Mouse (Mus musculus) subcutaneous adipose tissue, adult 2 months (tissue): ENCODE measurements around the gene Olfr1293-ps. TPM values are rescaled to one million over a fixed set of nuclear protein-coding genes. Genes with fewer than 3 reads are reported as not detected.

Source experiments
- polyA plus RNA-seq: library from polyadenylated mRNA; depleted of rRNA; stranded (reverse); fragments of >200 nt; gene quantifications from 2 replicates; pipeline ENCODE4 v1.2.3, GENCODE M21; 2012; ENCODE audit warnings: low replicate concordance; rRNA removed

Olfr1293-ps gene
- polyA plus RNA-seq = not detected in 2 replicates

GRCm38 (mm10) chr2:111524903-111525302, at the start of gene Olfr1293-ps:
Gene Olfr1293-ps, plus strand, starts transcription at chr2:111525203.

GRCm38 (mm10) chr2:111480519-111480918, 44.5 kb upstream of the Olfr1293-ps start, which contains the start of gene Olfr1289:
Gene Olfr1289, plus strand, starts transcription at chr2:111480819.

GRCm38 (mm10) chr2:111493729-111494128, 31.3 kb upstream of the Olfr1293-ps start, which contains the start of gene Olfr1290:
Gene Olfr1290, minus strand, starts transcription at chr2:111493829.

GRCm38 (mm10) chr2:111496880-111497279, 28.1 kb upstream of the Olfr1293-ps start, which contains the start of gene Olfr1291-ps1:
Gene Olfr1291-ps1, plus strand, starts transcription at chr2:111497180.

GRCm38 (mm10) chr2:111540191-111540590, 15.2 kb downstream of the Olfr1293-ps start, which contains the start of gene Olfr1294:
Gene Olfr1294, minus strand, starts transcription at chr2:111540291.

GRCm38 (mm10) chr2:111569581-111569980, 44.6 kb downstream of the Olfr1293-ps start, which contains the start of gene Olfr1295:
Gene Olfr1295, minus strand, starts transcription at chr2:111569681.

Other genes starting within 250 kb of the Olfr1293-ps start
- not detected in 2 replicates for gene Olfr1278, start 235.1 kb upstream of the Olfr1293-ps start, polyA plus RNA-seq
- not detected in 2 replicates for gene Olfr1279, start 224.6 kb upstream of the Olfr1293-ps start, polyA plus RNA-seq
- not detected in 2 replicates for gene Olfr1280, start 211.2 kb upstream of the Olfr1293-ps start, polyA plus RNA-seq
- not detected in 2 replicates for gene Olfr1281, start 198.7 kb upstream of the Olfr1293-ps start, polyA plus RNA-seq
- not detected in 2 replicates for gene Olfr1282, start 189.1 kb upstream of the Olfr1293-ps start, polyA plus RNA-seq
- gene Olfr1283, start 158.4 kb upstream of the Olfr1293-ps start, polyA plus RNA-seq = not detected in 2 replicates
- gene Olfr1284, start 149.7 kb upstream of the Olfr1293-ps start, polyA plus RNA-seq = not detected in 2 replicates
- gene Olfr1286, start 102.1 kb upstream of the Olfr1293-ps start, polyA plus RNA-seq = not detected in 2 replicates
- gene Olfr1287, start 76.1 kb upstream of the Olfr1293-ps start, polyA plus RNA-seq = not detected in 2 replicates
- gene Olfr1288, start 51.1 kb upstream of the Olfr1293-ps start, polyA plus RNA-seq = not detected in 2 replicates
- not detected in 2 replicates for gene Olfr1289, start 44.4 kb upstream of the Olfr1293-ps start, polyA plus RNA-seq
- gene Olfr1290, start 31.4 kb upstream of the Olfr1293-ps start, polyA plus RNA-seq = not detected in 2 replicates
- gene Olfr1291-ps1, start 28.0 kb upstream of the Olfr1293-ps start, polyA plus RNA-seq = not detected in 2 replicates
- not detected in 2 replicates for gene Olfr1294, start 15.1 kb downstream of the Olfr1293-ps start, polyA plus RNA-seq
- not detected in 2 replicates for gene Olfr1295, start 44.5 kb downstream of the Olfr1293-ps start, polyA plus RNA-seq
- not detected in 2 replicates for gene Olfr1297, start 101.3 kb downstream of the Olfr1293-ps start, polyA plus RNA-seq
- not detected in 2 replicates for gene Olfr1298, start 124.0 kb downstream of the Olfr1293-ps start, polyA plus RNA-seq
- gene Olfr1299, start 136.2 kb downstream of the Olfr1293-ps start, polyA plus RNA-seq = not detected in 2 replicates
- gene Olfr1301, start 225.8 kb downstream of the Olfr1293-ps start, polyA plus RNA-seq = not detected in 2 replicates